Mouse (Mus musculus): ENCODE data around the gene Ninj1. TPM values are rescaled to one million over a fixed set of nuclear protein-coding genes. Genes with fewer than 3 reads are reported as not detected.
A peak's percentile ranks its signal among the peaks of the same experiment; 100 is the strongest.

Gene Ninj1
- total RNA-seq, 2 experiments from 2014 or later: 17.2 to 18.7 TPM

DNA sequence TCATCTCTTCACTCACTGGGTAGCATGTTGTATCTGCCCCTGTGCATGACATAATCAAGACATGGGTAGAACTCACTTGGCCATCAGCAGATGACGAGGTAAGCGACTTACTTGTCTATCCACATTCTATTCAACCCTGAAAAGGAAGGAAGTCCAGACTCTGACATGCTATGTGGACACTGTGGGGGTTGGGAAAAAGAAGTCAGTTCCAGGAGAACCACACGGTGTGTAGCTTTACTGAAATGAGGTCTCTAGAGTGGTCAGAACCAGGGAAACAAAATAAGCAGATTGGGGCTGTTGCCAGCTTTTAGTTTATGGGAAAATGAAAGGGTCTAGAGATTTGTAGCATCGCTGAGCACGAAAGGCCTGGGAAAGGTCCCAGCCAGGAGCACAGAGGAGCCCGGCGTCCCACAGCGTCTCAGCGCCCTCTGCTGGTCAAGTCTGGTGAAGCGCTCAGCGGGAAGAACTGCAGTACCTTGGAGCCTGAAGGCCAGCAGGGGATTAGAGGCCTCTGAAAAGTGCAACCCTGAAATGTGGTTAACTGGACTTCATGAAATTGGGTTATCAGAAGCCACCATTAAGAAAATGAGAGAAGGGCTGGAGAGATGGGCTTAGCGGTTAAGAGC lies 14.2 kb upstream of the Ninj1 start:
- intact Hi-C loops (cut with DNase I): loop anchor here (1.0 to 10.0 kb wide), 4 partner anchors 32 to 522 kb away; partner anchors contain the start of gene Phf2
- peak; percentile 91 for DNase-seq
- H3K4me3 ChIP-seq: no peak overlapping the region
- no peak overlapping the region for H3K27ac ChIP-seq
- peak; percentile 99 for TF ChIP-seq CTCF (IDR thresholded peaks at IDR 0.05)

DNA sequence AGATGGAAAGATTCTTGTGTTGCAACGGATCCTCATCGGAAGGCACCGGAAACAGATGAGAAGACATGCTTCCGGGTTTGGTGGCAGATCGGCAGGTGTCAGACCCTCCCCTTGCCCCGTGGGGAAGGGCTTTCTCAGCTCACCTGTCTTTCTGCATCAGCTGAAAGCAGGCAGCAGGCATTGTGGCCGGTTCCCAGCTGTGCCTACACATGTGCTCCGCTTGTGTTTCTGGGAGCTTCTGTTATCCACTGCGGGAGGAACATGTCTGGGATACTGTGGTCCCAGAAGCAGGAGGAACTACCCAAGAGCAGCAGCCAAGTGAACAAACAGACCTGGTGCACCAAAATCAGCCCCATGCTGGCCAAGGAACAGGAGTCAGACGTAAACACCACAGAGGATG lies 11.8 kb upstream of the Ninj1 start:
- intact Hi-C loops (cut with DNase I): loop anchor here (10.0 kb wide), 1 partner anchor 301 kb away; the partner anchor contains the start of gene Phf2

DNA sequence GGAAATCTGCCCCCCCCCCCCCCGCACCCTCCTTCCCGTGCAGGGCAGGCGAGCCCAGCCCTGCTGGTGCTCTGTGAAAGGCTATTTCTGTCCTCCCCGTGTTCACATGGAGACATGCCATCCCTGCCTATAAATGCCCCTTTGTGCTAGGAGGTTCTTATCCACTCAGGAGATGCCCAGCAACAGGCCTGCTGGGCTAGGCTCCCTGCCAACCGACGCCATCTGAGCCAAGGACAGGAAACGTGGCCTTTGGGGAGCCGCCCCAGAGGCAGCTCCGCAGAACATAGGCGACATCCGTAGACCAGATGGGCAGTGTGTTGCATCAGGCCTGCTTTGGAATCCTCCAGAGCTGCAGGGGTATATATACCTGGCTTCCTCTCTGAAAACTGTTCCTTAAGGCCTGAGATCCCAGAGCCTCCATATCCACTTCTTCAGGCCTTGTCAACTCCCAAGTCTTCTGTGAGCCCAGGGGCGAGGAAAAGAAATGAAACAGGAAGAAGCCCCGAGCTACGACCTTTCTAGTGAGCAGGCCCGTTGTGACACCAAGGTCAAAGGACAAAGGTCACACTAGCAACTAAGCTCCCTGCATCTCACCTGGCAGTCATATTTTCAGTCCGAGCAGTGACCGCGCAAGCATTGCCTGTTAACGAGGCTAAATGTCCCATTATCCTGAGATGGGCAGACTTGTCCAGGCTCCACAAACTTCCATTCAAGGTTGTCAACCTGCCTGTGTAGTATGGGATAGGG lies 8.3 kb upstream of the Ninj1 start:
- TF ChIP-seq CTCF (IDR thresholded peaks at IDR 0.05): no peak
- peak; percentile 87 for DNase-seq
- no peak overlapping the region for H3K4me3 ChIP-seq
- intact Hi-C loops (cut with DNase I): loop anchor here (10.0 kb wide), 1 partner anchor 304 kb away; the partner anchor contains the start of gene Phf2
- peak overlapping the region; percentile 74 for H3K27ac ChIP-seq

More for the DNA sequence above, 11.8 kb upstream of the Ninj1 start:
- H3K4me3 ChIP-seq: no peak overlapping the region
- no peak for DNase-seq
- H3K27ac ChIP-seq: no peak overlapping the region
- no peak for TF ChIP-seq CTCF (IDR thresholded peaks at IDR 0.05)

DNA sequence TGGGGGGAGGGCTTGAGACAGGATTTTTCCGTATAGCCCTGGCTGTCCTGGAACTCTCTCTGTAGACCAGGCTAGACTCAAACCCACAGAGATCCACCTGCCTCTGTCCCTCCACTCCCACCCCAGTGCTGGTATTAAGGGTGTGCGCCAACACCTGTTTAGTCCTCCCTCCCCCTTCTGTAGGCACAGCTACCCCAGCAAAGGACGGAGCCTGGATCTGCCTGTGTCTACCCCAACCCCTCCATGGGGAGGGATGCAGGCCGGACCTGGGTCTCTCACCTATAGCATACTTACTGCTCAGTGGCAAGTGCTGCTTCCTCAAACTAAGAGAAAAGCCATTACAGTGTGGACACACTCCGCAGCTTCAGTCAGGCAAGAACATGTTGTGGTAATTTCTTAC lies 7.0 kb upstream of the Ninj1 start:
- DNase-seq: no peak
- Histone ChIP-seq H3K27ac (no peak overlapping the region), H3K4me3 (no peak overlapping the region)
- no peak for TF ChIP-seq CTCF (IDR thresholded peaks at IDR 0.05)
- intact Hi-C loops (cut with DNase I): no loop called here

DNA sequence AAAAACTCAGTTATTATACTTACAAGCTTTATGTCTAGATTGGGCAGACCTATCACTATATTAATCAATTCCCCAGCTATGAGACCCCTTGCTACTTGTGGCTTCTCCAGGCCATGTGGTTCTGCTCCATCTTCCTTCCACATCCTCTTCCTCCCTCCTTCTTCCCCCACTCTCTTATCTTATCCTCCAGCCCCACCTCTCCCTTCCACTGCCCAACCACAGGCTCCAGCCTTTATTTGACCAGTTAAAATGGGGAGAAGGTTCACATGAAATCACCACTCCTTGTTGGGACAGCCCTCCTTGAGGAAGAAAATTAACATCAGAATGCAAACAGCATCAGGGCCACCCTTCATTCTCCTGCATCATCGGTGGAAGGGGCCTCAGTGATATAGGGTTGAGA lies 6.6 kb upstream of the Ninj1 start:
- Histone ChIP-seq H3K27ac (no peak overlapping the region), H3K4me3 (no peak overlapping the region)
- no peak for TF ChIP-seq CTCF (IDR thresholded peaks at IDR 0.05)
- no peak for DNase-seq
- intact Hi-C loops (cut with DNase I): no loop called here

DNA sequence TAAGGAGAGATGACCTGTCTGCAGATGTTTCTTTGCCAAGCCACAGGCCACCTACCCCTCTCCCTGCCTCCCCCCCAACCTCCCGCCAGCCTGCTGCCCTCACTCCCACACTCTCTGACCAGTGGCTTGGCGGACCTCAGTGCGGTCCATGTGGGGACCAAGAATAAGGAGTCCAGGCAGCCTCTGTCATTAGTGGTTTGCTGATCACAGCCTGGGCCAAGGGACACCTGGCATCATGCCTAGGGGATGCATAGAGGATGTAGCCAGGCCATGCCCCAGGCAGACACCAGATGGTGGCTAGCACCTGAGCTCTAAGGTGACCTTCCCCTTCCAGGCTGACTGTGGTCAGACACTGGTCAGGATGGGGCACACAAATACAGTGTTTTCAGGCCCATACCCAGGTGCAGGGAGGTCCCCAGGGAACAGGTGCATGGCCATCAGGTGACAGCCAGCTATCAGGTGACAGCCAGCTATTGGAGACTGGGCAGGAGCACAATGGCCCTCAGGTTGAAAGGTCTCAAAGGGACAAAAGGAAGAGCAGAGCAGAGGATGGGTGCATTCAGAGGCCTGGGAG lies 5.8 kb upstream of the Ninj1 start:
- DNase-seq: no peak
- intact Hi-C loops (cut with DNase I): no loop called here
- TF ChIP-seq CTCF (IDR thresholded peaks at IDR 0.05): no peak
- Histone ChIP-seq H3K4me3 (no peak overlapping the region), H3K27ac (no peak overlapping the region)

DNA sequence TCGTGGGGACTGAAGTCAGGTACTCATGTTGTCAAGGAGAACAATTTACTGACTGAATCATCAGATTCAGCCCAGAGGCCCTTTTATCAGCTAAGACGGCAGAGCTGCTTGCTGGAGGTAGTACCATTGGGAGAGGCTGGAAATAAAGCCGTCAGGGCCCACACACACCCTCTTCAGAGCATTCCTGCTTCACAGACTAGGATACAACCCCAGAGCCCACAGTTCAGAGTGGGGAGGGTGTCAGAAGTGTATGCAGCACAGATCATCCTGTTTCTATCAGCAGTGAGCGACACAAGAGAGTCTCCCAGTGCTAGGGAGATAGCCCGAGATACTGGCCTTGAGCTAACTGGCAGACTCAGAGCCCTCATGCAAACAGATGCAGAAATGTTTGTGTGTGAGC lies 4.1 kb upstream of the Ninj1 start:
- no peak for DNase-seq
- no peak for TF ChIP-seq CTCF (IDR thresholded peaks at IDR 0.05)
- intact Hi-C loops (cut with DNase I): no loop called here
- Histone ChIP-seq H3K4me3 (no peak overlapping the region), H3K27ac (peak overlapping the region; percentile 63)

DNA sequence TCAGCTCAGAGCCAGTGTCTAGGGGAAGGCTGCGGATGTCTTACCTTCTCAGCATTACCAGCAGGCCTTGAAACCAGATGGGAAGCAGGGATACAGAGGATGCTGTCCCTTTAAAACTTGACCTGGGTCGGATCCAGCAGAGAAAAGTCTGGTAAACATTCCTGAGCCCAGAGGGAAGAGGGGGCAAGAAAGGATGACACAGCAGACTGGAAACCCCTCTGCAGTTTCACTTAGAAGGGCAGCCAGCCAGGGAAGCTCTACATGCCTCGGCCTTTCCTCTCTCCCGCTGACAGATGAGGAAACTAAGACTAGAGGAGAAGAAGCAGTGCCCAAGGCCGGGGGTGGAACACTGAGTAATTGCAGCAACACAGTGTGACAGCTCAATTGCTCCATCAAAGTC lies 3.6 kb upstream of the Ninj1 start:
- peak; percentile 50 for DNase-seq
- intact Hi-C loops (cut with DNase I): no loop called here
- TF ChIP-seq CTCF (IDR thresholded peaks at IDR 0.05): no peak
- H3K4me3 ChIP-seq: no peak overlapping the region
- H3K27ac ChIP-seq: peak overlapping the region; percentile 63

DNA sequence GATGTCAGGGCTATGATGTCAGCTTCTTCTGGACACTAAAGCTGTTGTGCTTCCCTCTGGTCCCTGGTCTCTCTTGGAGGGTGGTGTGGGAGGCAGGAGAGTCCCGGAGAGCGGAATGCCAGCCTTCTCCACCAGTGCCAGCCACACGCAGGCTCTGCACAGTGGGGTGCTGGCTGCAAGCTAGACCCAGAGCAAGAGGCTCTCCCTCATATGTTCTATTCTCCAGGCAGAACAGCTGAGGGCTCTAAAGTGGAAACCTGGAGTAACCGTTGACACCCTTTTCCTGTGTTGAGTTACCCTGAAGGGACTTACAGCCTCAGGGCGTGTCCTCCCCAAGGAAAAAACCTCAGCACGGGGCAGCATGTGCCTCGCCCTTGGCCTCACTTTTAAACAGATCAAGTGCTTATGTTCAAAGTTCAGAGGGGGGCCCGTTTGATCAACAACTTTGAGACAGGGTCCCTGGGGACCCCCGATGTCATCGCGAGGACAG lies 442 bp upstream of the Ninj1 start:
- TF ChIP-seq CTCF (IDR thresholded peaks at IDR 0.05): no peak
- Histone ChIP-seq H3K27ac (peak overlapping the region; percentile 93), H3K4me3 (peak overlapping the region; percentile 96)
- DNase-seq: no peak
- intact Hi-C loops (cut with DNase I): no loop called here

DNA sequence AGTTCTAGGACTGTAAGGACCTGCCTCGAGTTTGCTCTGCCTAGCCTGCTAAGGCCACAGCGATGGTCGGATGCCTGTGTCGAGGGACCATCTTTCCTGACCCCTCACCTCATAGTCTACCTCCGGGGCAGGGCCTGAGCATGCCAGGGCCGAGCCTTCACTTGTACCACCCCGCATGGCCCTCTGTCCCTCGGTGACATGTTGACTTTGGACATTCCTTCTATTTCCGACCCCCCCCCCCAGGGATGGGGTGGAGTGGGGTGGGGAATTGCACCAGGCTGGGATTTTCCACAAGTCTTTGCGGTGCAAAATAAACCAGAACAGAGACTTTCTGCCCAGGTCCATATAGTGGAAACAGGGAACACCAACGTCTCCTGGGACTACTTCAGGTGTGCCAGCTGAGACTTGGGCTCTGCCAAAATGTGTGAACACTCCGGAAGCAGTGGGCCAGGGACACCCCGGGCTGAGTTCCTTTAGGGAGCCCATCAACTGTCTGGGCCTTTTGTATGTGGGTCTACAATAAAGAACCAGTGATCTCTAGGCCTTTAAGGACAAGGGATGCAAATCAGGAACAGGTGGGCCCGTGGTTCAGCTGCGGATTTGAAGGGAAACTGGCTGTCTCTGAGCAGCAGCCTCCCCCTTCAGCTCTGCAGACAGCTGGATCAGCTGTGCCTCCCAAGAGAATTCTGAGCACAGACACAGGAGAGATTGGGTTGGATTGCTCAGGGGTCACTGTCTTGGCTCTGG lies 1.1 kb downstream of the Ninj1 start:
- TF ChIP-seq CTCF (IDR thresholded peaks at IDR 0.05): no peak
- intact Hi-C loops (cut with DNase I): no loop called here
- DNase-seq: no peak
- Histone ChIP-seq H3K27ac (peak overlapping the region; percentile 93), H3K4me3 (peak overlapping the region; percentile 96)

DNA sequence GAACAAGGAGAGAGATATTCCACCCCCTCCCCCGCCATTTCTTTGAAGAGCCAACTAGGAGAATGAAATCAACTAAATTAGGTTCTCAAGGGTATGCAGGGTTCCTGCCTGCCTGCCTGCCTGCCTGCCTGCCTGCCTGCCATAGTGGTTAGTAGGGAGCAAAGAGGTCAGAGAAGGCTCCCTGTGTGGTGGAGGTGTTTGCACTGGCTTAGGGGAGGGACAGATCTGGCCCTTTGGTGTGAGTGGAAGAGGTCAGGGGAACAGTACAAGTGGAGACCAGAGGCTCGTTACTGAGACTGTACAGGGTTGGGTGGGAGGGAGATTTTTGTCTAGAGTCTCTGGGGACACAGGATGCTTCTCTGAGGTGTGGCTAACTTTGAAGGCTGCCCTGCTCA lies 1.7 kb downstream of the Ninj1 start:
- TF ChIP-seq CTCF (IDR thresholded peaks at IDR 0.05): no peak
- no peak for DNase-seq
- intact Hi-C loops (cut with DNase I): no loop called here
- Histone ChIP-seq H3K4me3 (peak overlapping the region; percentile 96), H3K27ac (peak overlapping the region; percentile 93)
